17 mouse cellular contexts compared by ENCODE assay signal in genomic region chr14:79031230-79031740, GRCm38 (mm10).
DNase-seq lines count a peak whose midpoint lies in the region; ATAC-seq and TF ChIP-seq lines count a peak whose summit lies in the region.
"Had no signal": no experiment of that assay in that cellular context is flagged by ENCODE, and none has a peak within 500 bp of the region (broad histone marks: within the 10 kb centered on the region; RNA-seq: fewer than 3 reads in every experiment).

No protein-coding gene starts in this region.

- H3K4me1 ChIP-seq in intestine, embryonic 14.5 days (replicated peaks; ENCODE audit: control insufficient read depth, insufficient read depth, low read length): peaks cover 18% of the 10 kb centered on the region
- peaks cover 3% of the 10 kb centered on the region; the same call in 1 of the 2 replicates for H3K4me1 ChIP-seq in intestine, embryonic 15.5 days (replicated peaks)
- 0 out of 2 replicates have a peak, but pooled peaks cover 3% of the 10 kb centered on the region for H3K4me1 ChIP-seq in limb, embryonic 10.5 days
- H3K4me1 ChIP-seq: forebrain, embryonic 15.5 days had no signal

- ATAC-seq in intestine, embryonic 14.5 days (replicated peaks; ENCODE audit: low FRiP score, low TSS enrichment, low read depth): no peak
- no peak for ATAC-seq in intestine, embryonic 15.5 days
- ATAC-seq: forebrain, embryonic 15.5 days; Patski had no signal

- H3K9ac ChIP-seq in intestine, embryonic 14.5 days (ENCODE audit: low read length): no peak overlapping the region
- no peak overlapping the region for H3K9ac ChIP-seq in intestine, embryonic 15.5 days
- H3K9ac ChIP-seq: embryonic facial prominence, embryonic 15.5 days; forebrain, embryonic 15.5 days; heart, embryonic 12.5 days; hindbrain, embryonic 14.5 days had no signal

- no peak overlapping the region for H3K4me2 ChIP-seq in intestine, embryonic 14.5 days (ENCODE audit: low read length)
- no peak overlapping the region for H3K4me2 ChIP-seq in intestine, embryonic 15.5 days (replicated peaks)
- H3K4me2 ChIP-seq: embryonic facial prominence, embryonic 15.5 days; forebrain, embryonic 15.5 days; heart, embryonic 12.5 days; hindbrain, embryonic 14.5 days had no signal

- DNase-seq in intestine, embryonic 14.5 days (ENCODE audit: low spot score): peak; percentile 31
- DNase-seq in layer of hippocampus, adult 2 months (ENCODE audit: low spot score in 2 of 2): peak; percentile 68 to 70
- peak; percentile 38 to 51 for DNase-seq in layer of hippocampus, postnatal 10 days (ENCODE audit: low spot score in 2 of 2)
- DNase-seq in Muller cell, postnatal 12 days (ENCODE audit: inconsistent ontology term): no peak
- no peak for DNase-seq in cerebellum, adult 8-10 months
- no peak for DNase-seq in limb, embryonic 10.5 days (ENCODE audit: low spot score)
- DNase-seq: cerebellum, adult 11-12 months; embryo, embryonic 11 days had no signal

- peak; percentile 30; the same call in 1 of the 2 replicates for TF ChIP-seq CTCF in layer of hippocampus, adult 2 months (conservative IDR thresholded peaks at IDR 0.05)

- WGBS in intestine, embryonic 14.5 days: 93% methylated on average over 8 of the region's 8 CpGs
- WGBS in intestine, embryonic 15.5 days: 92% methylated on average over 8 of the region's 8 CpGs
- WGBS in limb, embryonic 10.5 days: 92% methylated on average over 8 of the region's 8 CpGs

- H3K27me3 ChIP-seq in intestine, embryonic 14.5 days (replicated peaks; ENCODE audit: control insufficient read depth, insufficient read depth, low read length): no peaks in the 10 kb centered on the region
- H3K27me3 ChIP-seq in intestine, embryonic 15.5 days (replicated peaks): no peaks in the 10 kb centered on the region
- no peaks in the 10 kb centered on the region for H3K27me3 ChIP-seq in limb, embryonic 10.5 days (ENCODE audit: low read depth, poor library complexity, severe bottlenecking)
- H3K27me3 ChIP-seq: embryonic facial prominence, embryonic 15.5 days; forebrain, embryonic 15.5 days; heart, embryonic 12.5 days; Patski had no signal

- no peak overlapping the region for H3K4me3 ChIP-seq in intestine, embryonic 14.5 days (ENCODE audit: low read depth, low read length)
- H3K4me3 ChIP-seq in intestine, embryonic 15.5 days (replicated peaks): no peak overlapping the region
- no peak overlapping the region for H3K4me3 ChIP-seq in layer of hippocampus, adult 2 months
- no peak overlapping the region for H3K4me3 ChIP-seq in limb, embryonic 10.5 days
- H3K4me3 ChIP-seq: embryonic facial prominence, embryonic 15.5 days; erythroblast, embryonic 14.5 days; forebrain, embryonic 15.5 days; heart, embryonic 12.5 days; hindbrain, embryonic 10.5 days had no signal

- no peak overlapping the region for H3K27ac ChIP-seq in intestine, embryonic 14.5 days (ENCODE audit: low read depth)
- no peak overlapping the region for H3K27ac ChIP-seq in intestine, embryonic 15.5 days
- peak overlapping the region; percentile 86 for H3K27ac ChIP-seq in layer of hippocampus, adult 2 months
- H3K27ac ChIP-seq in limb, embryonic 10.5 days: no peak overlapping the region
- H3K27ac ChIP-seq: embryonic facial prominence, embryonic 15.5 days; forebrain, embryonic 15.5 days; hindbrain, embryonic 10.5 days; hindbrain, embryonic 14.5 days had no signal

- H3K9me3 ChIP-seq in intestine, embryonic 14.5 days (ENCODE audit: control insufficient read depth, low read length): no peaks in the 10 kb centered on the region
- no peaks in the 10 kb centered on the region for H3K9me3 ChIP-seq in intestine, embryonic 15.5 days
- H3K9me3 ChIP-seq in limb, embryonic 10.5 days (replicated peaks): no peaks in the 10 kb centered on the region
- H3K9me3 ChIP-seq: embryonic facial prominence, embryonic 15.5 days; forebrain, embryonic 15.5 days; G1E; heart, embryonic 12.5 days; hindbrain, embryonic 10.5 days had no signal

- H3K36me3 ChIP-seq in intestine, embryonic 14.5 days (ENCODE audit: control insufficient read depth, insufficient read depth, low read length): no peaks in the 10 kb centered on the region
- no peaks in the 10 kb centered on the region for H3K36me3 ChIP-seq in intestine, embryonic 15.5 days
- no peaks in the 10 kb centered on the region for H3K36me3 ChIP-seq in limb, embryonic 10.5 days
- H3K36me3 ChIP-seq: embryonic facial prominence, embryonic 15.5 days; forebrain, embryonic 15.5 days; hindbrain, embryonic 10.5 days had no signal

Comparison
In these comparisons a context has a peak if more than half of its experiments do, and no peak if none do; other contexts are left out.
1. DNase-seq: peak in intestine, embryonic 14.5 days (single experiment), layer of hippocampus, adult 2 months (2 of 2) and layer of hippocampus, postnatal 10 days (2 of 2); none in Muller cell, postnatal 12 days (single experiment), cerebellum, adult 8-10 months (single experiment) and limb, embryonic 10.5 days (single experiment).